Mouse (Mus musculus) ES-E14 (cell line): ENCODE measurements at regions not wholly inside any gene's neighbourhood (a gene's known extent, or its start where the extent isn't known, plus 50 kb on each side); places are given as distances from the start of the nearest gene placed in this dataset.

Experiments
- DNase-seq: peaks from one replicate; pipeline ENCODE4 v3.0.0-alpha.2; 2013; ENCODE audit warnings: low read depth, low spot score
- H3K27ac ChIP-seq: 2 replicates; pipeline ENCODE4 v1.5.1; 2012; ENCODE audit warnings: low read depth, mild to moderate bottlenecking, low read length, moderate library complexity, mixed read lengths; ENCODE audit not compliant: poor library complexity, insufficient read depth, severe bottlenecking
- H3K36me3 ChIP-seq: 2 replicates; pipeline ENCODE4 v1.6.1; 2012; ENCODE audit warnings: mild to moderate bottlenecking, low read length, moderate library complexity, mixed read lengths; ENCODE audit not compliant: control insufficient read depth, poor library complexity, insufficient read depth, severe bottlenecking
- H3K4me1 ChIP-seq, 2 experiments: fragments of 150-350 bp in 1 of 2; sonication (generic) in 1 of 2; 2 replicates each; pipeline ENCODE4 v1.6.1; 2012; ENCODE audit warnings: low read length in 2 of 2, mild to moderate bottlenecking in 1 of 2, mixed read lengths in 1 of 2; ENCODE audit not compliant: control insufficient read depth in 2 of 2, insufficient read depth in 2 of 2, poor library complexity in 1 of 2
- H3K4me3 ChIP-seq, 2 experiments: fragments of 150-350 bp in 1 of 2; sonication (generic) in 1 of 2; 2 replicates each; pipeline ENCODE4 v1.5.1; 2012; ENCODE audit warnings: low read length in 2 of 2, low read depth in 1 of 2, mild to moderate bottlenecking in 1 of 2, mixed read lengths in 1 of 2; ENCODE audit not compliant: insufficient read depth in 1 of 2, poor library complexity in 1 of 2, severe bottlenecking in 1 of 2
- H3K9ac ChIP-seq: 2 replicates; pipeline ENCODE4 v1.6.1; 2012; ENCODE audit warnings: low read depth, mild to moderate bottlenecking, low read length, mixed read lengths; ENCODE audit not compliant: poor library complexity, insufficient read depth, severe bottlenecking
- H3K9me3 ChIP-seq: fragments of 150-350 bp; sonication (generic); 2 replicates; pipeline ENCODE4 v1.6.1; 2012; ENCODE audit warnings: low read depth, mild to moderate bottlenecking, low read length; ENCODE audit not compliant: control insufficient read depth, insufficient read depth
- CHD2 ChIP-seq: IDR thresholded peaks from 2 replicates; pipeline ENCODE4 v1.6.1; 2014; ENCODE audit warnings: mild to moderate bottlenecking, low read depth, low read length, inconsistent platforms
- HCFC1 ChIP-seq: IDR thresholded peaks from 2 replicates; pipeline ENCODE4 v1.6.1; 2012; ENCODE audit warnings: low read length, inconsistent platforms, borderline replicate concordance; ENCODE audit not compliant: insufficient read depth
- MAFK ChIP-seq: IDR thresholded peaks from 2 replicates; pipeline ENCODE4 v1.6.1; 2014; ENCODE audit warnings: mild to moderate bottlenecking, low read depth, low read length, inconsistent platforms; ENCODE audit not compliant: insufficient read depth
- ZC3H11A ChIP-seq: IDR thresholded peaks from 2 replicates; pipeline ENCODE4 v1.6.1; 2012; ENCODE audit warnings: low read depth, mild to moderate bottlenecking, inconsistent platforms, low read length, borderline replicate concordance
- ZNF384 ChIP-seq: IDR thresholded peaks from 2 replicates; pipeline ENCODE4 v1.6.1; 2012; ENCODE audit warnings: low read depth, low read length, inconsistent platforms
- in situ Hi-C, 2 experiments: fragments of 600-800 bp; cut with MboI; formaldehyde crosslinking; loops; one replicate each; pipeline ENCODE4 v1.15.1; 2025; ENCODE audit warnings: low sequenced_read_pairs in 2 of 2, inconsistent platforms in 1 of 2; ENCODE audit not compliant: unreplicated experiment in 2 of 2

DNA sequence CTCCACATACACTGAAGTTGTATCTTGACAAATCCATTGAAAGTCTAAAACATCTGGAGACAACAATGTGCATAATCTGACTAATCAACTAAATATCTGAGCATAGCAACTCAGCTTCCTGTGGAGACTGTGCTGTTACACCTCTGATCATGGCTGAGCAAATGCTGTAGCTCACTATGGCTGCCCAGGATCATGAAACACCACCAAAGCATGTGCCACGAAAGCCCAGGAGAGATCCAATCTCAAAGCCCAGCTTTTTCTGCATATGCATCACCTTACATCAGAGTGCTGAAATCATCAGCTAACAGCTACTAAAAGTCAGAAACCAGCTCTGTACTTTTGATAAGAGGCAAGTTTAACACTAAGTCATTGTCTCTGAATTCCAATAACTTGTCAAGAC lies 313.3 kb upstream of the Htr2a start:
- Histone ChIP-seq H3K4me3 (no peak overlapping the region), H3K27ac (no peak overlapping the region), H3K4me1 (no peaks in the 10 kb centered on the region), H3K9me3 (no peaks in the 10 kb centered on the region), H3K36me3 (no peaks in the 10 kb centered on the region), H3K9ac (no peak overlapping the region)
- no peak for TF ChIP-seq CHD2
- TF ChIP-seq HCFC1 = no peak
- TF ChIP-seq ZC3H11A = no peak
- TF ChIP-seq MAFK = no peak
- TF ChIP-seq ZNF384 = no peak
- in situ Hi-C loops = no loop called here
- no peak for DNase-seq

DNA sequence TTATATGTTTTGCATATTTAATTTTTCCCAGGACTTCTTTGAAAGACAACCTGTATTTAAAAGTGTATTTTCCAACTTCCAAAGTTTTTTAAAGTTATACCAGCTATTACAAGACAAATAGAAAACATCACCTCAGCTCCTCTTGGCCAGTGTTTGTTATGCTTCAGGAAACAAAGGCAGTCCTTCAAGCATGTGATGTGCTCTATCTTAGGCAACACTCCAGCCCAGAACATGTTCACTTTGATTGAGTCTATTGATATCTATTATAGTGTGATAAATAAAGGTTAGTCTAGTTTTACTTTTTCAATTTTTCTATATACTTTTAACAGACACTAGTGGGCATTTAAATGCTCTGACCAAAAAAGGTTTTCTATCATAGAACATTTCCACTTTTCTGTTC lies 289.9 kb upstream of the Htr2a start:
- Histone ChIP-seq H3K4me3 (no peak overlapping the region), H3K36me3 (no peaks in the 10 kb centered on the region), H3K9me3 (no peaks in the 10 kb centered on the region), H3K27ac (no peak overlapping the region), H3K9ac (no peak overlapping the region), H3K4me1 (no peaks in the 10 kb centered on the region)
- in situ Hi-C loops = no loop called here
- TF ChIP-seq HCFC1 (no peak), ZNF384 (no peak), ZC3H11A (no peak), MAFK (no peak), CHD2 (no peak)
- DNase-seq = no peak

- Histone ChIP-seq H3K4me1 (no peaks in the 10 kb centered on the region), H3K4me3 (no peak overlapping the region), H3K27ac (no peak overlapping the region), H3K9ac (no peak overlapping the region), H3K36me3 (no peaks in the 10 kb centered on the region), H3K9me3 (no peaks in the 10 kb centered on the region)
- DNase-seq = no peak
- in situ Hi-C loops = no loop called here
- TF ChIP-seq ZC3H11A (no peak), HCFC1 (no peak), ZNF384 (no peak), CHD2 (no peak), MAFK (no peak)
Measured at GRCm38 (mm10) chr14:74352286-74352685, 288.4 kb upstream of the Htr2a start.

GRCm38 (mm10) chr14:74358730-74359444 lies 281.8 kb upstream of the Htr2a start:
- Histone ChIP-seq H3K36me3 (no peaks in the 10 kb centered on the region), H3K4me3 (no peak overlapping the region), H3K4me1 (no peaks in the 10 kb centered on the region), H3K9me3 (no peaks in the 10 kb centered on the region), H3K27ac (no peak overlapping the region), H3K9ac (no peak overlapping the region)
- no peak for TF ChIP-seq MAFK
- TF ChIP-seq ZNF384 = no peak
- no peak for TF ChIP-seq ZC3H11A
- no peak for TF ChIP-seq HCFC1
- TF ChIP-seq CHD2 = no peak
- in situ Hi-C loops = no loop called here
- no peak for DNase-seq
